Mouse (Mus musculus) neural tube, embryonic 11.5 days (tissue): ENCODE measurements at regions not wholly inside any gene's neighbourhood (a gene's known extent, or its start where the extent isn't known, plus 50 kb on each side); places are given as distances from the start of the nearest gene placed in this dataset.
A peak's percentile ranks its signal among the peaks of the same experiment; 100 is the strongest.

ENCODE experiments used
- ATAC-seq: fragments of 200-750 bp; cut with Nextera tagmentation; 2 replicates; pipeline ENCODE4 v1.8.0; 2017; ENCODE audit warnings: moderate number of reproducible peaks, mild to moderate bottlenecking, moderate TSS enrichment, moderate library complexity; ENCODE audit not compliant: insufficient read depth, low FRiP score, low TSS enrichment
- DNase-seq: peaks from one replicate; pipeline ENCODE4 v3.0.0-alpha.2; 2015; ENCODE audit warnings: low spot score
- H3K27ac ChIP-seq: fragments of 300-500 bp; sonication (generic); 2 replicates; pipeline ENCODE4 v1.5.1; 2014; ENCODE audit warnings: low read depth, mild to moderate bottlenecking, low read length
- H3K27me3 ChIP-seq: fragments of 300-500 bp; sonication (generic); 2 replicates; pipeline ENCODE4 v1.6.1; 2014; ENCODE audit warnings: mild to moderate bottlenecking, low read length, mixed read lengths; ENCODE audit not compliant: control insufficient read depth, insufficient read depth
- H3K36me3 ChIP-seq: fragments of 300-500 bp; sonication (generic); 2 replicates; pipeline ENCODE4 v1.6.1; 2014; ENCODE audit warnings: mild to moderate bottlenecking, low read length, moderate library complexity, mixed read lengths; ENCODE audit not compliant: control insufficient read depth, insufficient read depth
- H3K4me1 ChIP-seq: fragments of 300-500 bp; sonication (generic); 2 replicates; pipeline ENCODE4 v1.6.1; 2014; ENCODE audit warnings: low read length, mixed read lengths; ENCODE audit not compliant: control insufficient read depth, insufficient read depth
- H3K4me2 ChIP-seq: fragments of 300-500 bp; sonication (generic); 2 replicates; pipeline ENCODE4 v1.6.1; 2014; ENCODE audit warnings: low read depth, mild to moderate bottlenecking, moderate library complexity
- H3K4me3 ChIP-seq: fragments of 300-500 bp; sonication (generic); 2 replicates; pipeline ENCODE4 v1.5.1; 2014; ENCODE audit warnings: low read depth, low read length
- H3K9ac ChIP-seq: fragments of 300-500 bp; sonication (generic); 2 replicates; pipeline ENCODE4 v1.6.1; 2014; ENCODE audit warnings: mild to moderate bottlenecking, low read length
- H3K9me3 ChIP-seq: fragments of 300-500 bp; sonication (generic); 2 replicates; pipeline ENCODE4 v1.6.1; 2016; ENCODE audit warnings: low read length; ENCODE audit not compliant: control insufficient read depth
- WGBS: fragments of 180-500 bp; shearing (Covaris S2); extraction: QIAGEN DNeasy Blood & Tissue Kit; methylation state at CpG from one replicate; pipeline ENCODE4 v1.1.7; 2014; 5-methylcytosine and 5-hydroxymethylcytosine counted together

DNA sequence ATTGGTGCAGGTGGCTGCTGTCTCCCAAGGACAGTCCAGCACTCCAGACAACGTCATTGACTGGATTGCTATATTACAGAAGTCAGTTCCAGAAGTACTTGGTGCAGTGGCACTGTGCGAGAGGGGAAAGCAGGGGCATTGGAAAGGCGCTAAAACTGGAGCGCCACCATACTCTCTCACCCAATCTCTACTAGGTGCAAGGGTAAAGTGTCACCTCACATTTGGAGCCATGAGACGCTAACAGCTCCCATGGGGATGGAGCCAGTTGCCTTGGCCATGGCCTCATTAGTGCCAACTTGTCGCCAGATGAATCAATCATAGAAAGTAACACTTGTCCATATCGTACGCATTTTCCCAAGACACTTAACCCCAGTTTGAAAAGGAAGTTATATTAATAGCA, 1617.2 kb upstream of the Gulo start:
- Histone ChIP-seq H3K4me2 (no peak overlapping the region), H3K4me1 (no peaks in the 10 kb centered on the region), H3K36me3 (no peaks in the 10 kb centered on the region), H3K9ac (no peak overlapping the region), H3K4me3 (no peak overlapping the region), H3K27me3 (no peaks in the 10 kb centered on the region), H3K27ac (no peak overlapping the region), H3K9me3 (no peaks in the 10 kb centered on the region)
- WGBS, result 91% methylated on average over 8 of the region's 8 CpGs
- DNase-seq (no peak), ATAC-seq (no peak)

DNA sequence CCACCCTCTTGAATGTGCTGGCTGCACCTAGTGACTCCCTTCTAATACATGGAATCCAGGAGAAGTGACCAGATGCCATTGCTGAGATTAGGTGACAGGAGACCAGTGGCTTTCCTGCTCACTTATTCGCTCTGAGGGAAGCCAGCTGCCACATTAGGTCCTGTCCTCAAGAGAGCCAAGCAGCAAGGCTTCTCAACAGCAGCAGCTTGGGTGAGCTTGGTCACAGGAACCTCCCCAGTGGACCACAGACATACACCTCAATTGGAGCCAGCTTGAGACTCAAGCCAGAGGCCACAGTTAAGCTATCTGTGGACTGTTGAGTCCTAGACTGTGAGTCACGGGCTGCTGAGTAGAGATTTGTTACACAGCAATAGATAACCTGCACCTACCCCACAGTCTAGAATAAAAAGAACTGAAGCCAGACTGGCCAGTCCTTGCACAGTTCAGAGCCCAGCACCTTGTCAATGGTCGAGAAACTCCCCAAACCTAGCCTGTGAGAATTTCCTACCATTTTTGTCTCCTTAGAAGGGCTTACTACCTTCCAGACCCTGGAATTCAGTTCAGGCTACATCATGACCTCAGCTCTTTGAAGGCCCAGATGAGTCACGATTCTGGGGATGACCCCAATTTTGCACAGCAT, 1615.0 kb upstream of the Gulo start:
- no peaks in the 10 kb centered on the region for H3K4me1 ChIP-seq
- no peak overlapping the region for H3K4me2 ChIP-seq
- no peaks in the 10 kb centered on the region for H3K27me3 ChIP-seq
- no peak for DNase-seq
- 79% methylated on average over 4 of the region's 4 CpGs for WGBS
- no peaks in the 10 kb centered on the region for H3K9me3 ChIP-seq
- no peak for ATAC-seq
- H3K9ac ChIP-seq, result no peak overlapping the region
- H3K4me3 ChIP-seq, result no peak overlapping the region
- no peak overlapping the region for H3K27ac ChIP-seq
- H3K36me3 ChIP-seq, result no peaks in the 10 kb centered on the region

DNA sequence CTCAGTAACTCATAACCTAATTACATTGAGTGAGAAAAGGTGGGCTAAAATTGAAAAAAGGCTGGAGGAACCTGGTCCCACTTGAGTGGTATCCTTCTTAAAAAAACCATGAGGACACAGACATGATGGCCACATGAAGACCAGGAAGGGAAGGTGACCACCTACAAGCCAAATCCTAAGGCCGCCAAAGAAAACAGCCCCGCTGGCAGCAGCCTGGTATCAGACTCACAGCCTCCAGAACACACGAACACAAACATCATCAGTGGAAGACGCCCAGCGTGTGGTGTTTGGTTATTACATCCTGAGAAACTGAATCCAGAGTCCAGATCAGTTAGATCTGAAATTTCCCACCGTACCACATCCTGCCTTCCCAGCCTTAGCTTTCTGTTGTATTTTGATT, 1613.9 kb upstream of the Gulo start:
- WGBS, result 78% methylated on average over 6 of the region's 6 CpGs

DNA sequence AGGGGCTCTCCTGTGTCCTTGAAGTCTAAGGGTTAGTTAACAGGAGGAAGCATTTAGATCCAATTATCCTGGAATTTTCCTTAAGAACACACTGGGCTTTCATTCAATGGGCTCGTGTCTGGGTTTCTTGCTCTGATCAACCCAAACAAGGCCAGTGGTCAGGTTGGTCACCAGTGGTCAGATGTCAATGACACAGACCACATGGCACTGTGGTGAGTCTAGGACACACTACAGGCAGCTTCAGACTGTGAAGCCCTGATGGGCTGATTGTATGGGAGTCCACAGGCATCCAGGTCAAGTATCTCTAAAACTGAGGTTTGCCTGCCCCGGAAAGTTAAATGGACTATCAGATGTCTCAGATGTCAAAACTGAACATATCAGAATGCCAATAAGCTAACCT, 1612.5 kb upstream of the Gulo start:
- DNase-seq (no peak), ATAC-seq (no peak)
- no peak overlapping the region for H3K27ac ChIP-seq
- no peaks in the 10 kb centered on the region for H3K36me3 ChIP-seq
- H3K4me2 ChIP-seq, result no peak overlapping the region
- no peak overlapping the region for H3K4me3 ChIP-seq
- WGBS, result 58% methylated on average over 2 of the region's 2 CpGs
- no peak overlapping the region for H3K9ac ChIP-seq
- peaks cover 4% of the 10 kb centered on the region; the same call in 1 of the 2 replicates for H3K4me1 ChIP-seq
- H3K27me3 ChIP-seq, result no peaks in the 10 kb centered on the region
- no peaks in the 10 kb centered on the region for H3K9me3 ChIP-seq

More for the DNA sequence above, 1613.9 kb upstream of the Gulo start:
- ATAC-seq, result no peak
- no peak overlapping the region for H3K9ac ChIP-seq
- no peak overlapping the region for H3K4me3 ChIP-seq
- no peaks in the 10 kb centered on the region for H3K27me3 ChIP-seq
- no peaks in the 10 kb centered on the region for H3K36me3 ChIP-seq
- H3K27ac ChIP-seq, result no peak overlapping the region
- no peaks in the 10 kb centered on the region for H3K9me3 ChIP-seq
- DNase-seq, result no peak
- no peaks in the 10 kb centered on the region for H3K4me1 ChIP-seq
- no peak overlapping the region for H3K4me2 ChIP-seq

DNA sequence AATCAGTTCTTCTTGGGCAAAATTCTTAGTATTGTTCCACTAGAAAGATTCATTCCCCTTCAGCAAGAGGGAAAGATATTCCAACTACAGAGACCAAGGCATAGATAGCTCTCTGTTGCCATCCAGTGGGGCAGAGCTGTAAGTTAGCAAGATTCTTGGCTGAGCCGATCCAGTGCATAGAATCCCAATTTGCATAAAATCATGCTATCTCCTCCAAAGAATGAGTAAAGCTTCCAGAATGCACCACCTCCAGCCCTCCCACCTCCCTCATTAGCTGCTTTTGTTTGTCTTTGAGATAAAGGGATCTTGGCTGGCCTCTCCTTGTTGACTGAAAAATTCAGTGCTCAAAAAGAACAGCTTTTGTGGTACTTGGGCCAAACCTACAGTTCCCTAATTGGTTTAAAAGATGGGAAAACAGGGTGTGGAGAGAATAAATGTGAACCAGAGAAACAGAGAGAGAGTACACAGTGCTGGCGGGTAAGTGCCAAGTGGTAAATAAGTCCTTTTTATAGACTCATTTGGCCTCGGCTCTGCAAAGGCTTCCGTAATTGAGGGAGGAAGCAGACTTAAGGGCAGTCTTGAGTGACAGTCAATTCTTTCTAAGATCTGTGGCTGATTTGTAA, 1612.0 kb upstream of the Gulo start:
- peak; percentile 52 for DNase-seq
- no peak for ATAC-seq
- H3K36me3 ChIP-seq, result no peaks in the 10 kb centered on the region
- no peaks in the 10 kb centered on the region for H3K9me3 ChIP-seq
- no peak overlapping the region for H3K27ac ChIP-seq
- no peak overlapping the region for H3K4me3 ChIP-seq
- H3K27me3 ChIP-seq, result no peaks in the 10 kb centered on the region
- H3K4me1 ChIP-seq, result peaks cover 4% of the 10 kb centered on the region; the same call in 1 of the 2 replicates
- H3K4me2 ChIP-seq, result no peak overlapping the region
- no peak overlapping the region for H3K9ac ChIP-seq
- 33% methylated on average over 4 of the region's 4 CpGs for WGBS

DNA sequence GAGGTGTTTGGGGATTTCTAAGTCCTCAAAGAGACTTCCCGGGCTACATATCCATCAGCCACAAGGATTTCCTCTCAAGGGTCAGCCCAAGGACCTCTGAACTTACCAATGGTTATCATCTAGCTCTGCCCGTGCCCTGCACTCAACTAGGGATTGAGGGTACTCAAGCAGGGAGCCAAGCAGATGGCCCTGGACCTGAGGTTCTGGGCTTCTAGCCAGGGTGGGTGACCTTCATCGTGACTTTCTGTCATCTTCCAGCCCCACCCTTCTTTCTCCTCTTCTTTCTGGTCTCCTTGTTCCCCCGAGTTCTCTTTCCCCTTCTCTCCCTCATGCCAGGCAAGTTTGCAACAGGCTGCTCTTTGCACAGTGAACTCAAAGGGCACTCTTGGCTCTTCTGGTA, 1610.6 kb upstream of the Gulo start:
- Histone ChIP-seq H3K36me3 (no peaks in the 10 kb centered on the region), H3K27ac (no peak overlapping the region), H3K4me1 (peaks cover 4% of the 10 kb centered on the region; the same call in 1 of the 2 replicates), H3K4me2 (no peak overlapping the region), H3K9me3 (no peaks in the 10 kb centered on the region), H3K9ac (no peak overlapping the region), H3K4me3 (no peak overlapping the region), H3K27me3 (no peaks in the 10 kb centered on the region)
- DNase-seq (no peak), ATAC-seq (no peak)
- WGBS, result 84% methylated on average over 4 of the region's 4 CpGs

DNA sequence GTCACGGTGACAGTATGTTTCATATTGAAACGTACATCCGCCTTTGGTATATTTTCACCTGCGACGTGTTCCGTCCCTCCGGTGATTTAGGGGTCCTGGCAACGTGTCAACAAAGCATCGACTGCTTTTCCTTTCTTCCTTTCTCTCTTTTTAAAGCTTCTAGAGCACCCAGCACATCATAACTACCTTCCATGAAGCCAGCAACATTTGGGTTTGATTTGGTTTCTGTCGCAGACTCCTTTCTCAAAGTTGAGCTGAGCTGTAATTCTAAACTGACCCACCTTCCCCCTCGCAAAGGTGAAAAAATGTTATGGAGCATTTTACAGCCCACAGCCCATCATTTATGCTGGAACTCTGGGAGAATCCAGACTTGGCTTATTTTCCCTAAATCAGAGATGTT, 1605.4 kb upstream of the Gulo start:
- no peak overlapping the region for H3K4me3 ChIP-seq
- H3K9ac ChIP-seq, result no peak overlapping the region
- H3K9me3 ChIP-seq, result no peaks in the 10 kb centered on the region
- peaks cover 8% of the 10 kb centered on the region; the same call in 1 of the 2 replicates for H3K4me1 ChIP-seq
- H3K27me3 ChIP-seq, result no peaks in the 10 kb centered on the region
- no peak for ATAC-seq
- no peak overlapping the region for H3K27ac ChIP-seq
- no peaks in the 10 kb centered on the region for H3K36me3 ChIP-seq
- DNase-seq, result no peak
- WGBS, result 71% methylated on average over 11 of the region's 11 CpGs
- H3K4me2 ChIP-seq, result no peak overlapping the region

DNA sequence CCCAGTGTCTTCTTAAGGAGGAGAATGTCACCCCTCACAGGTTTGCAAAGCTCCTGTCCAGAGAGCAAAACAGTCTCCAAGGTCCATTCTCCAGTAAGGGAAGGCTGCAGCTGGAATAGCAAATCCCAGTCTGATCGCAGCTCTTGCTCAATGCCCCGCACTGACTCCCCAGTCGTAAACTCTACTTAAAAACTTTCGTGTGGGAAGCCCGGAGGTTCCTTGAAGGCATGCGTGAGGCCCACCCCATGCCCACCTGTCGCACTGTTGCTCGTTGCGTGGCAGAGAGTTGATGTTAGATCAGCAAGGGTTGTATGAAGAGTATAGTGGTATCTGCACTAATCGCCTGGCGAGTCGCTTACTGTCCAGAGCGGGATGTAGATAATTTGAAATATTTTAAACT, 1604.7 kb upstream of the Gulo start:
- Histone ChIP-seq H3K9ac (no peak overlapping the region), H3K4me3 (no peak overlapping the region), H3K9me3 (no peaks in the 10 kb centered on the region), H3K36me3 (no peaks in the 10 kb centered on the region), H3K4me1 (peaks cover 8% of the 10 kb centered on the region; the same call in 1 of the 2 replicates), H3K4me2 (no peak overlapping the region), H3K27me3 (no peaks in the 10 kb centered on the region), H3K27ac (0 out of 2 replicates have a peak overlapping the region, but pooled peaks have one; percentile 27)
- no peak for DNase-seq
- 64% methylated on average over 13 of the region's 13 CpGs for WGBS
- ATAC-seq, result no peak

DNA sequence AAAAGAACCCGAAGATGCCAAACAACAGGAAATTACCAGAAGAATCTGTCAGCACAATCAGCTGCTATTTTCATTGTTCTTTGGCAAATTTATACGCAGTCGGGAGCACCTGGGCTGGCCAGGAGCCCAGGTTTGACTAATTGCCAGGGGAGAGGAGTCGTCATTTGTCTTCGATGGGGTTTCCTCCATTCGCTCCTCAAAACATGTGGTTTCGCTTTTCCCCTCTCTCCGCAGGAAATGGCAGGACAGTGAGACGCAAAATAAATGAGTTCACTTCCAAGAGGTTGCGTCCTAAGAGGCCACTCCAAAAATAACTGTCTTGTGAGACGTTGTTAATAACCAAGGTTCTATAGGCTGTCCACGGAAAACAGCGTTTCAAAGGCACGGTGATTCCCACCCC, 1604.2 kb upstream of the Gulo start:
- Histone ChIP-seq H3K9ac (no peak overlapping the region), H3K27me3 (no peaks in the 10 kb centered on the region), H3K27ac (0 out of 2 replicates have a peak overlapping the region, but pooled peaks have one; percentile 27), H3K4me3 (no peak overlapping the region), H3K4me1 (peaks cover 12% of the 10 kb centered on the region), H3K9me3 (no peaks in the 10 kb centered on the region), H3K4me2 (no peak overlapping the region), H3K36me3 (no peaks in the 10 kb centered on the region)
- DNase-seq, result peak; percentile 54
- 41% methylated on average over 14 of the region's 14 CpGs for WGBS
- ATAC-seq, result no peak
